ENCODE assay signal across 22 mouse cellular contexts in genomic region chr4:100913666-100914065, GRCm38 (mm10).
DNase-seq lines count a peak whose midpoint lies in the region; ATAC-seq lines count a peak whose summit lies in the region.
"Had no signal": no experiment of that assay in that cellular context is flagged by ENCODE, and none has a peak within 500 bp of the region (broad histone marks: within the 10 kb centered on the region; RNA-seq: fewer than 3 reads in every experiment).

No protein-coding gene starts in this region.

- H3K4me1 ChIP-seq in midbrain, embryonic 13.5 days (replicated peaks): peaks cover 61% of the 10 kb centered on the region
- H3K4me1 ChIP-seq in midbrain, embryonic 11.5 days (ENCODE audit: control insufficient read depth, insufficient read depth, low read length): peaks cover 47% of the 10 kb centered on the region
- peaks cover 55% of the 10 kb centered on the region for H3K4me1 ChIP-seq in forebrain, embryonic 12.5 days
- H3K4me1 ChIP-seq in midbrain, embryonic 14.5 days (ENCODE audit: control insufficient read depth, insufficient read depth, low read length): peaks cover 51% of the 10 kb centered on the region
- H3K4me1 ChIP-seq: megakaryocyte, embryonic 14.5 days had no signal

- H3K4me3 ChIP-seq in midbrain, embryonic 13.5 days (replicated peaks): no peak overlapping the region
- H3K4me3 ChIP-seq in midbrain, embryonic 11.5 days (ENCODE audit: low read depth, low read length): no peak overlapping the region
- H3K4me3 ChIP-seq in forebrain, embryonic 12.5 days (replicated peaks): no peak overlapping the region
- H3K4me3 ChIP-seq in midbrain, embryonic 14.5 days (replicated peaks; ENCODE audit: low read depth, low read length): no peak overlapping the region
- H3K4me3 ChIP-seq: embryonic facial prominence, embryonic 10.5 days; gastrocnemius, adult 2 months; limb, embryonic 15.5 days; lung, embryonic 15.5 days; megakaryocyte, embryonic 14.5 days had no signal

- peak; percentile 96 for ATAC-seq in frontal cortex, adult (ENCODE audit: low TSS enrichment)
- ATAC-seq in midbrain, embryonic 13.5 days: no peak
- no peak for ATAC-seq in midbrain, embryonic 11.5 days (ENCODE audit: low FRiP score)
- ATAC-seq in forebrain, embryonic 12.5 days (ENCODE audit: low FRiP score): peak; percentile 72; the same call in 1 of the 2 replicates
- ATAC-seq in midbrain, embryonic 14.5 days (ENCODE audit: low FRiP score, low TSS enrichment): no peak

- 28% methylated on average over 4 of the region's 4 CpGs for WGBS in midbrain, embryonic 13.5 days
- WGBS in midbrain, embryonic 11.5 days: 57% methylated on average over 4 of the region's 4 CpGs
- 39% methylated on average over 4 of the region's 4 CpGs for WGBS in forebrain, embryonic 12.5 days
- 29% methylated on average over 4 of the region's 4 CpGs for WGBS in midbrain, embryonic 14.5 days

- peaks cover 3% of the 10 kb centered on the region for H3K36me3 ChIP-seq in midbrain, embryonic 13.5 days
- H3K36me3 ChIP-seq in midbrain, embryonic 11.5 days (ENCODE audit: control insufficient read depth, insufficient read depth, low read length): peaks cover 2% of the 10 kb centered on the region; the same call in 1 of the 2 replicates
- peaks cover 8% of the 10 kb centered on the region for H3K36me3 ChIP-seq in forebrain, embryonic 12.5 days (replicated peaks)
- peaks cover 3% of the 10 kb centered on the region for H3K36me3 ChIP-seq in midbrain, embryonic 14.5 days (ENCODE audit: control insufficient read depth, insufficient read depth, low read length)
- H3K36me3 ChIP-seq: limb, embryonic 15.5 days; lung, embryonic 15.5 days had no signal

- H3K9me3 ChIP-seq in midbrain, embryonic 13.5 days: no peaks in the 10 kb centered on the region
- no peaks in the 10 kb centered on the region for H3K9me3 ChIP-seq in midbrain, embryonic 11.5 days (ENCODE audit: control insufficient read depth, low read length)
- H3K9me3 ChIP-seq in forebrain, embryonic 12.5 days: no peaks in the 10 kb centered on the region
- H3K9me3 ChIP-seq in midbrain, embryonic 14.5 days (ENCODE audit: control insufficient read depth, low read length): no peaks in the 10 kb centered on the region
- H3K9me3 ChIP-seq: embryonic facial prominence, embryonic 10.5 days; limb, embryonic 15.5 days; lung, embryonic 15.5 days; megakaryocyte, embryonic 14.5 days had no signal

- no peaks in the 10 kb centered on the region for H3K27me3 ChIP-seq in midbrain, embryonic 13.5 days
- no peaks in the 10 kb centered on the region for H3K27me3 ChIP-seq in midbrain, embryonic 11.5 days (ENCODE audit: control insufficient read depth, insufficient read depth, low read length)
- H3K27me3 ChIP-seq in forebrain, embryonic 12.5 days: no peaks in the 10 kb centered on the region
- no peaks in the 10 kb centered on the region for H3K27me3 ChIP-seq in midbrain, embryonic 14.5 days (ENCODE audit: control insufficient read depth, insufficient read depth, low read length)
- H3K27me3 ChIP-seq: limb, embryonic 15.5 days; lung, embryonic 15.5 days had no signal

- no peak for DNase-seq in frontal cortex, postnatal 25 days (ENCODE audit: low spot score in 2 of 2)
- no peak for DNase-seq in midbrain, embryonic 11.5 days (ENCODE audit: low spot score, missing footprints)
- DNase-seq in midbrain, embryonic 14.5 days: peak; percentile 69
- no peak for DNase-seq in gastrocnemius, postnatal 25 days
- no peak for DNase-seq in frontal cortex, postnatal 14 days (ENCODE audit: low spot score in 2 of 2)
- DNase-seq: cerebellum, adult 2 months; gastrocnemius, adult 2 months; kidney, adult 18-20 months; kidney, postnatal 4 days; left cerebral cortex, postnatal 4 days; lung, postnatal 36 days; thymus, adult 2 months; thymus, postnatal 4 days had no signal

- H3K4me2 ChIP-seq in midbrain, embryonic 13.5 days (replicated peaks): no peak overlapping the region
- no peak overlapping the region for H3K4me2 ChIP-seq in midbrain, embryonic 11.5 days
- no peak overlapping the region for H3K4me2 ChIP-seq in forebrain, embryonic 12.5 days
- H3K4me2 ChIP-seq in midbrain, embryonic 14.5 days (ENCODE audit: low read length): no peak overlapping the region
- H3K4me2 ChIP-seq: heart, embryonic 11.5 days; limb, embryonic 15.5 days; lung, embryonic 15.5 days had no signal

- H3K9ac ChIP-seq in midbrain, embryonic 13.5 days (replicated peaks): no peak overlapping the region
- H3K9ac ChIP-seq in midbrain, embryonic 11.5 days (ENCODE audit: low read length): no peak overlapping the region
- H3K9ac ChIP-seq in forebrain, embryonic 12.5 days: no peak overlapping the region
- H3K9ac ChIP-seq in midbrain, embryonic 14.5 days (replicated peaks; ENCODE audit: low read length): no peak overlapping the region
- H3K9ac ChIP-seq: limb, embryonic 15.5 days; liver, embryonic 14.5 days; lung, embryonic 15.5 days had no signal

- H3K27ac ChIP-seq in midbrain, embryonic 13.5 days: 0 out of 2 replicates have a peak overlapping the region, but pooled peaks have one; percentile 14
- H3K27ac ChIP-seq in midbrain, embryonic 11.5 days (ENCODE audit: low read depth, low read length): no peak overlapping the region
- H3K27ac ChIP-seq in forebrain, embryonic 12.5 days: no peak overlapping the region
- H3K27ac ChIP-seq in midbrain, embryonic 14.5 days (replicated peaks; ENCODE audit: low read depth, low read length): no peak overlapping the region
- H3K27ac ChIP-seq: embryonic facial prominence, embryonic 10.5 days; gastrocnemius, adult 2 months; limb, embryonic 15.5 days; liver, embryonic 14.5 days; lung, embryonic 15.5 days had no signal

Comparison
In these comparisons a context has a peak if more than half of its experiments do, and no peak if none do; other contexts are left out.
1. ATAC-seq: peak in frontal cortex, adult (single experiment) and forebrain, embryonic 12.5 days (single experiment); none in midbrain, embryonic 13.5 days (single experiment), midbrain, embryonic 11.5 days (single experiment) and midbrain, embryonic 14.5 days (single experiment).